8 mouse cellular contexts compared by ENCODE assay signal in genomic region chr11:45955127-45955627, GRCm38 (mm10). TPM values are rescaled to one million over a fixed set of nuclear protein-coding genes. Genes with fewer than 3 reads are reported as not detected.
A peak's percentile ranks its signal among the peaks of the same experiment; 100 is the strongest.
DNase-seq lines count a peak whose midpoint lies in the region; ATAC-seq and TF ChIP-seq lines count a peak whose summit lies in the region.

TSS of gene Thg1l (minus strand) at chr11:45955494.

- no peak for TF ChIP-seq CTCF in midbrain, postnatal 0 days (IDR thresholded peaks at IDR 0.05)

- no peaks in the 10 kb centered on the region for H3K4me1 ChIP-seq in embryonic facial prominence, embryonic 14.5 days (ENCODE audit: control insufficient read depth, insufficient read depth, low read length)
- H3K4me1 ChIP-seq in limb, embryonic 14.5 days (ENCODE audit: control insufficient read depth, insufficient read depth, low read length), result 0 out of 2 replicates have a peak, but pooled peaks cover 2% of the 10 kb centered on the region
- no peaks in the 10 kb centered on the region for H3K4me1 ChIP-seq in midbrain, postnatal 0 days (ENCODE audit: insufficient read depth, low read length)

- peak within 1 kb of the TSS; percentile 62 for H3K4me2 ChIP-seq in embryonic facial prominence, embryonic 14.5 days (ENCODE audit: low read depth, low read length)
- peak within 1 kb of the TSS; percentile 50 for H3K4me2 ChIP-seq in limb, embryonic 14.5 days (replicated peaks; ENCODE audit: low read depth, low read length, severe bottlenecking)
- H3K4me2 ChIP-seq in midbrain, postnatal 0 days (ENCODE audit: low read depth, low read length, poor library complexity, severe bottlenecking), result peak within 1 kb of the TSS; percentile 52

- DNase-seq in 3T3-L1 (ENCODE audit: low read depth, low spot score), result peak; percentile 95
- peak; percentile 62 to 86 for DNase-seq in adrenal gland, postnatal 4 days (ENCODE audit: low spot score in 2 of 2)
- peak; percentile 97 for DNase-seq in embryonic facial prominence, embryonic 14.5 days (ENCODE audit: low spot score)
- peak; percentile 94 for DNase-seq in heart, adult 8-10 months (ENCODE audit: low spot score)
- peak; percentile 95 for DNase-seq in kidney, adult 9 months
- peak; percentile 95 for DNase-seq in limb, embryonic 14.5 days (ENCODE audit: low spot score)
- DNase-seq in midbrain, postnatal 0 days (ENCODE audit: low spot score), result peak; percentile 96
- peak; percentile 69 to 79 for DNase-seq in spleen, postnatal 14 days (ENCODE audit: low spot score in 2 of 2)

- 0 out of 2 replicates have a peak within 1 kb of the TSS, but pooled peaks have one; percentile 44 for H3K27ac ChIP-seq in embryonic facial prominence, embryonic 14.5 days (replicated peaks; ENCODE audit: low read depth, low read length)
- 0 out of 2 replicates have a peak within 1 kb of the TSS, but pooled peaks have one; percentile 48 for H3K27ac ChIP-seq in limb, embryonic 14.5 days (replicated peaks; ENCODE audit: low read depth, low read length)
- H3K27ac ChIP-seq in midbrain, postnatal 0 days (ENCODE audit: low read depth, low read length), result peak within 1 kb of the TSS; percentile 70

- peaks cover 23% of the 10 kb centered on the region for H3K36me3 ChIP-seq in embryonic facial prominence, embryonic 14.5 days (ENCODE audit: control insufficient read depth, insufficient read depth, low read length)
- H3K36me3 ChIP-seq in limb, embryonic 14.5 days (ENCODE audit: control insufficient read depth, insufficient read depth, low read length), result peaks cover 14% of the 10 kb centered on the region
- H3K36me3 ChIP-seq in midbrain, postnatal 0 days (ENCODE audit: insufficient read depth, low read length), result peaks cover 13% of the 10 kb centered on the region; the same call in 1 of the 2 replicates

- peak within 1 kb of the TSS; percentile 72 for H3K4me3 ChIP-seq in embryonic facial prominence, embryonic 14.5 days (ENCODE audit: low read depth, low read length)
- peak within 1 kb of the TSS; percentile 69 for H3K4me3 ChIP-seq in limb, embryonic 14.5 days (replicated peaks; ENCODE audit: low read length)
- peak within 1 kb of the TSS; percentile 63 for H3K4me3 ChIP-seq in midbrain, postnatal 0 days (ENCODE audit: low read depth, low read length)

- no peaks in the 10 kb centered on the region for H3K27me3 ChIP-seq in embryonic facial prominence, embryonic 14.5 days (replicated peaks; ENCODE audit: control insufficient read depth, insufficient read depth, low read length)
- H3K27me3 ChIP-seq in limb, embryonic 14.5 days (ENCODE audit: control insufficient read depth, insufficient read depth, low read length), result no peaks in the 10 kb centered on the region
- H3K27me3 ChIP-seq in midbrain, postnatal 0 days (ENCODE audit: insufficient read depth, low read length), result no peaks in the 10 kb centered on the region

- 0 out of 2 replicates have a peak, but pooled peaks have one; percentile 41 for TF ChIP-seq POLR2A in limb, embryonic 14.5 days (IDR thresholded peaks at IDR 0.05; ENCODE audit: borderline replicate concordance, extremely low read depth, insufficient read depth, insufficient read length)

- WGBS in embryonic facial prominence, embryonic 14.5 days, result under 1% methylated on average over 32 of the region's 32 CpGs
- under 1% methylated on average over 32 of the region's 32 CpGs for WGBS in limb, embryonic 14.5 days
- under 1% methylated on average over 32 of the region's 32 CpGs for WGBS in midbrain, postnatal 0 days

- H3K9me3 ChIP-seq in embryonic facial prominence, embryonic 14.5 days (ENCODE audit: control insufficient read depth, low read length), result no peaks in the 10 kb centered on the region
- no peaks in the 10 kb centered on the region for H3K9me3 ChIP-seq in limb, embryonic 14.5 days (ENCODE audit: control insufficient read depth, low read length)
- H3K9me3 ChIP-seq in midbrain, postnatal 0 days (ENCODE audit: low read length), result no peaks in the 10 kb centered on the region

- peak; percentile 98 for ATAC-seq in embryonic facial prominence, embryonic 14.5 days (ENCODE audit: low read depth)
- ATAC-seq in limb, embryonic 14.5 days (ENCODE audit: low FRiP score, low read depth), result peak; percentile 99
- peak; percentile 99 for ATAC-seq in midbrain, postnatal 0 days (ENCODE audit: low FRiP score)

- H3K9ac ChIP-seq in embryonic facial prominence, embryonic 14.5 days (ENCODE audit: low read depth, low read length), result peak within 1 kb of the TSS; percentile 63
- H3K9ac ChIP-seq in limb, embryonic 14.5 days (ENCODE audit: low read depth, low read length, severe bottlenecking), result peak within 1 kb of the TSS; percentile 41; the same call in 1 of the 2 replicates
- H3K9ac ChIP-seq in midbrain, postnatal 0 days (replicated peaks; ENCODE audit: low read length, poor library complexity, severe bottlenecking), result 0 out of 2 replicates have a peak within 1 kb of the TSS, but pooled peaks have one; percentile 42

RNA-seq across cellular contexts. Expression of gene Thg1l, which starts in this region (rescaled TPM):
- 10 to 100 TPM; 21.2 to 21.3 TPM for total RNA-seq in adrenal gland, postnatal 4 days (2021)
- 9.6 and 10.9 TPM in 2 replicates for polyA plus RNA-seq in embryonic facial prominence, embryonic 14.5 days (2014; fragmentation: Nextera tagmentation; extraction: Ambion mirVana)
- 1 to 10 TPM; 4.2 to 6.1 (median 4.7) TPM for total RNA-seq in heart, adult 8-10 months (2022)
- polyA plus RNA-seq in limb, embryonic 14.5 days (2012; rRNA removed), result 14.8 and 15.0 TPM in 2 replicates
- 11.2 and 11.6 TPM in 2 replicates for polyA plus RNA-seq in limb, embryonic 14.5 days (2014; fragmentation: Nextera tagmentation; extraction: Ambion mirVana)
- 11.1 TPM in 2 replicates for total RNA-seq in midbrain, postnatal 0 days (2014; rRNA removed)
- polyA plus RNA-seq in midbrain, postnatal 0 days (2015; fragmentation: Nextera tagmentation; extraction: Ambion mirVana), result 8.8 TPM in 2 replicates

Comparison
In these comparisons a context has a peak if more than half of its experiments do, and no peak if none do; other contexts are left out.
1. Peak in every context shown above with its lines: DNase-seq, ATAC-seq, H3K4me3 ChIP-seq and H3K27ac ChIP-seq.